Mouse (Mus musculus) common myeloid progenitor, adult 5-6 weeks (primary cell): ENCODE results near the gene Bpifb6. TPM values are rescaled to one million over a fixed set of nuclear protein-coding genes. Genes with fewer than 3 reads are reported as not detected.

Experiments
- ATAC-seq: replicated peaks from 2 replicates; pipeline ENCODE4 v1.8.0; 2016; ENCODE audit warnings: low read depth, mild to moderate bottlenecking, moderate TSS enrichment, inconsistent platforms; ENCODE audit not compliant: poor library complexity, severe bottlenecking
- total RNA-seq: library from RNA; stranded (forward); fragments of 200-1000, 187-1606 nt; gene quantifications from 2 replicates; pipeline ENCODE4 v1.2.3, GENCODE M21; 2017

The Bpifb6 gene
- not detected in 2 replicates for total RNA-seq

DNA sequence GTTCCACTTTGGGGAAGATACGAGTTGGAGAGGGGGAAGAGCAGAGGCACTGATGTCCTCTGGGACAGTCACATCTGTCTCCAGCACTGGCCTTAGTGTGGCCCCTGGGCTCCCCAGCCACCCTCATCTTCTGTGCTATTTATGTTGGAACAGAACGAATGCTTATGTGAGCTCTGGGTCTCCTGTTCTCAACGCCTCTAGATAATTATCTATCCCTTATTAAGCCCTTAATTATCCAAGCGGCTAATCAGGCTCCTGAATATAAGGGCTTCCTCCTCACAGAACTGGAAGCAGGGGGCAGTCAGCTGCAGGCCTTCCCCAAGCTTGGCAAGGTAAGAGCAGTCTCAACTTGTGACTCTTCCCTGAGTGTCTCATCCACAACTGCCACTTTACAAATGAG, at the start of gene Bpifb6:
Gene Bpifb6 (plus strand): TSS at position 301 of the 400 bp plus-strand sequence.
- no peak for ATAC-seq

GRCm38 (mm10) chr2:153851030-153851360, 49.2 kb upstream of the Bpifb6 start:
- peak; percentile 95 for ATAC-seq

GRCm38 (mm10) chr2:153853544-153853943, 46.6 kb upstream of the Bpifb6 start:
- no peak for ATAC-seq

DNA sequence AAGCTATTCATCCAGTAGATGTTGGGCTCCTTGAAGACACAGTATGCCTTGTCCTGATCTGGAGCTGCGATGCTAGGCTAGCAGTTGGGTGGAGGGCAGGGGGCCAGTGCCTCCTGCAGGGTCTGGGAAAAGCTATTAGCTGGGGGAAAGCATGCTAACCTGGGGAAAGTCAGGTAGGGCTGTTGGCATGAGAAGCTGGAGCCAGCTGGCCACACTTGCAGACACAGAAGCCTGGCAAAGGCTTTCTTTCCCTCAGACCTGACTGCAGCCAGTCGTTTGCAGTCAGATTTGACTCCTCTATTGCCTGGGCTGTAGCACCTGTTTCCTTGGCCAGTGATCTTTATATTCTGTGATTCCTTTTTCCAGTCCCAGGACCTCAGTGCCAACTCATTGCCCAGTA, 40.6 kb upstream of the Bpifb6 start:
- ATAC-seq = no peak

GRCm38 (mm10) chr2:153860315-153860714, 39.9 kb upstream of the Bpifb6 start:
- ATAC-seq = no peak

- no peak for ATAC-seq
These were observed 39.5 kb upstream of the Bpifb6 start for GRCm38 (mm10) chr2:153860715-153861114.

GRCm38 (mm10) chr2:153861960-153862359, 38.2 kb upstream of the Bpifb6 start:
- ATAC-seq = no peak

DNA sequence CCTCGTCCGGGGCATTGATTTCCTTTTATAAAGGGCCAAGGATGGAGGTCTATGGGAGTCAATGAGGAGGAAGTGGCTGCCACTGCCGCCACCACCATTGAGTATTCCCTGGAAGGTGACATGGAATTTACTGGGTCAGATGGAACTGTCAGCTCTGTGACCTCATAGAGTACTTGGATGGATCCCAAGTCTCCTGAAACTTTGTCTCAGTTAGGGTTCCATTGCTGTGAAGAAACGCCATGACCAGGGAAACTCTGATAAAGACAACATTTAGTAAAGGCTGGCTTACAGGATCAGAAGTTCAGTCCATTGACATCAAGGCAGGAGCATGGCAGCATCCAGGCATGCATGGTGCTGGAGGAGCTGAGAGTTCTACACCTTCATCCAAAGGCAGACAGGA, 29.2 kb upstream of the Bpifb6 start, which contains the start of gene Sun5:
Gene Sun5 (minus strand): TSS at position 101 of the 400 bp plus-strand sequence.
- no peak for ATAC-seq

GRCm38 (mm10) chr2:153874745-153875144, 25.4 kb upstream of the Bpifb6 start, which contains the start of gene Bpifb2:
TSS of gene Bpifb2 (plus strand) at chr2:153875045.
- ATAC-seq = no peak

DNA sequence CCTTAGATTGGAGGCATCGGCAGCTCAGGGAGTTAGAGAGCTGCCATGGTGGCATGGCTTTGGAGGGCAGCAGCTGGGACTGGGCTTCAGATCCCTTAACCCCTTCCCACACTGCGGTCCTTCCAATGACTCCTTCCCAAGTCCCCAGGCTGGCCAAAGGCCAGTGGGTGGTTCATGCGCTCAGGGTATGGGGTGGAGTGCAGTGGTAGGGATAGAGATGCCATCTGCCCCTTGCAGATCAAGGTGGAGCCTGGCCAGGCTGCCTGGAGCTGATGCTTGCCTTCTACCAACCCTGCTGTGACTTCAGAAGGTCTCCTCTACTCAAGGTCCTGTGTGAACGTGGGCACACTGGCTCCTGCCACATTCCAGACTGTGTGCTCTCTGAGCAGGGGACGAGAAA, 1.1 kb upstream of the Bpifb6 start:
- ATAC-seq = no peak

GRCm38 (mm10) chr2:153902726-153903125, 2.5 kb downstream of the Bpifb6 start:
- ATAC-seq = no peak

DNA sequence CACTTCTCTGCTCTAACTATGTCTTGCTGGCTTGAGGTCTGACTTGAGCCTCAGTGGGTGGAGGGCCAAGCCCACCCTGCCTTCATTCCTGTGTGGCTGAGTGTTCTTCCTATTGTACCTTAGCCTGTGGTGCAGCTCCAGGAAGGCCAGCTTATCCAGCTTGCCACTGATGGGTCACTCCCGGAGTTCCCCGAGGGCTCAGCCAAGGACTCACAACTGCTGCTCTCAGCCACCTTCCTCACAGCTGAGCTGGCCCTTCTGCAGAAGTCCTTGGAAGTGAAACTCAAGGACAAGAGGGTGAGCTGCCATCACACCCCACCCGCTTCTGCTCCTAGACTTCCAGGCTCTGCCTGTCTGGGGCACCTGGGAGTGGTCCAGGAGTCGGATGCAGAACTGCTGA, 6.4 kb downstream of the Bpifb6 start:
- no peak for ATAC-seq

GRCm38 (mm10) chr2:153914151-153914550, 14.0 kb downstream of the Bpifb6 start:
- ATAC-seq = peak; percentile 40; the same call in 1 of the 2 replicates

- ATAC-seq = no peak
These were observed 17.7 kb downstream of the Bpifb6 start, which contains the start of gene Bpifb3 for GRCm38 (mm10) chr2:153917930-153918329. TSS of gene Bpifb3 (plus strand) at chr2:153918230.

DNA sequence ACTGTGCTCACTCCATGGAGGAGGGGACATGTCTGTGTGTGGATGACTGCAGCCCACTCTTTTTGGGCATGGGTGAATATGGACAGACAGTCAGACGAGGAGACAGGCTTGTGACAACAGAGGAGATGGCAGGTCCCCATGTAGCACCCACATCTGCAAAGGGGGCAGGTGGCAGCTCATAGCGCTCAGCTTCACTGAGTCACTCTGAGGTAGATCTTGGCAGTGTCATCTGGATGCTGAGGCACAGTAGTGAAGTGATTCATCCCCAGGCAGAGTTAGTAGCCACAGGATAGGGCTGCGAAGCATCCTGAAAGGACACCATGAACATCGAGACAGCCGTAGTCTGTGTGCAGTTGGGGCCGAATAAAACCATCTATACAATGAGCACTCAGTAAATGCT, 21.1 kb downstream of the Bpifb6 start:
- ATAC-seq = no peak

- ATAC-seq = peak; percentile 96
These were observed 29.8 kb downstream of the Bpifb6 start for GRCm38 (mm10) chr2:153929871-153930413.

DNA sequence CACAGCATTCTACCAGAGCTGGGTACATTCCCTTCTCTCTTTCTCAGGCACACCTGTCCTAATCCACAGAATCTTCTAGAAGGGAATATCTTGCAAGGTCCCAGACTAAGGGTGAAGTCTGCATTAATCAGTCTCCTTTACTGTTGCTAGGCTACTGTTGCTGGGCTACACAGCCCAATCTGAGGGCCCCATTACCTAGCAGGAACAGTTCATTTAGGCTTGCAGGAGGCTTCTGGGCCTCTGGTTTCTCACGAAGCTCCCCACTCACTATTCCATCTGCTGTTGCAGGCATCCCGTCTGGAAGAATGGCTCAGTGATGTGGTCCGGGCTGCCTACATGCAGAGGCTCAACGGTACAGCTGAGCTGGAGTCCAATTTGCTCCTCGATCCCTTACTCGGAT, 30.9 kb downstream of the Bpifb6 start:
- ATAC-seq = no peak

DNA sequence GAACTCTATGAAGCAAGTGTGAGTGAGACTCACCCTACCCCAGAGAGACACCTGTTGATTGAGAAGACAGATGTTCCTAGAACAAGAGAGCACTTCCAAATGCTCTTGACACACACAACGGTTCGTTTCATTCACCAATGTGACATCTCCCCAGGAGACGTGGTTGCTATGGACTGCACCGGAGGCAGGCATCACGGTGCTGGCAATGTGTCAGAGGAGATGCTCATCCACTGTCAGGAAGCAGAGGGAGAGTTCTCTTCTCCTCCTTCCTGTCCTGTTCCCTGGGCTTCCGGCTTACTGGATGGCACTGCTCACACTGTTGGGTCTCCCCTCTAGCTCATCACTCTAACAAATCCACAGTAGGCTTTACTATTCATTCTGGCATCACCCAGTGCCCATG, 33.1 kb downstream of the Bpifb6 start:
- ATAC-seq = no peak

DNA sequence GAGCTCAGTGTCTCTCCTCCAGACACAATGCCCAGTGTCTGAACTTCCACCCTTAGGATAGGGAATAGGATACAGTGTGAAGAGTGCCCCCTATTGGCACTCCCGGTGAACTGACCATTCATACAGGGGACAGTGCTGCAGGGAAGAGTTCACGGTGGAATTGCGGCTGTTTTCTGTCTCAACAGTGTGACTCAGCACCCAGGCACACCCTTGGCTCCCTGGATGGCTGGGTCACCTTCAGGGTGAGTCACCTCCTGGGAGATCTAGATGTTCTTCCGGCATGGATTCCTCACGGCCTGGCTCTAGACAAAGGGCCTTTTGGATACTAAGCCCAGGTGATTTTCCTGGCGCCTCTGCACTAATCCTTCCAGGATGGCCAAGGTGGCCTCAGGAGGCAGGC, 35.2 kb downstream of the Bpifb6 start:
- no peak for ATAC-seq

- peak; percentile 57 for ATAC-seq
These were observed 37.7 kb downstream of the Bpifb6 start, which contains the start of gene Bpifb4 for GRCm38 (mm10) chr2:153937843-153938242. TSS of gene Bpifb4 (plus strand) at chr2:153938212.

GRCm38 (mm10) chr2:153943537-153943936, 43.3 kb downstream of the Bpifb6 start:
- ATAC-seq = peak; percentile 54; the same call in 1 of the 2 replicates

DNA sequence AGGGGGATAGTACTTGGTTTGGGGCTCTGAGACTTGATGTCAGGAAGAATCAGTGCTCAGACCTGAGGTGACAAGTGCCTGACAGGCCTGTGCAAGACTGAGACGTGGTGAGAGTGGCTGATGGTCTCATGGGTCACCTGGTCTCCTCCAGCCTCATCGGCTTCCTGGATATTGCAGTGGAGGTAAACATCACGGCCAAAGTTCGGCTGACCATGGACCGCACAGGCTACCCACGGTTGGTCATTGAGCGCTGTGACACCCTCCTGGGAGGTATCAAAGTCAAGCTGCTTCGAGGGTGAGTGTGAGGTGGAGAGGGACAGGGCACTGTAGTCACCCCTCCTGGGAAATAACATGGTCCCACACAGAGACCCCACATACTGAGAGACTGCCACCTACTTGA, 44.4 kb downstream of the Bpifb6 start:
- no peak for ATAC-seq
